Mouse (Mus musculus) myocyte (in vitro differentiated cells): ENCODE measurements around the gene Crybb1.

Experiments
- CEBPB ChIP-seq: IDR thresholded peaks from 2 replicates; pipeline ENCODE4 v1.6.1; 2011; ENCODE audit warnings: mild to moderate bottlenecking, moderate library complexity; ENCODE audit not compliant: poor library complexity, insufficient read depth, severe bottlenecking
- E2F4 ChIP-seq: IDR thresholded peaks from one replicate; pipeline ENCODE4 v1.6.1; 2011; ENCODE audit warnings: mild to moderate bottlenecking, control low read depth, moderate library complexity; ENCODE audit not compliant: insufficient read depth
- MAX ChIP-seq: IDR thresholded peaks from one replicate; pipeline ENCODE4 v1.6.1; 2011; ENCODE audit warnings: low read depth, mild to moderate bottlenecking, control low read depth
- MYOG ChIP-seq, 3 experiments: IDR thresholded peaks; one replicate each; pipeline ENCODE4 v1.6.1; 2011; ENCODE audit warnings: control low read depth in 2 of 3, low read depth in 2 of 3, mild to moderate bottlenecking in 2 of 3; ENCODE audit not compliant: insufficient read length in 2 of 3, control insufficient read depth in 1 of 3, insufficient read depth in 1 of 3
- POLR2A ChIP-seq: IDR thresholded peaks from one replicate; pipeline ENCODE4 v1.6.1; 2011; ENCODE audit warnings: low read depth, mild to moderate bottlenecking, control low read depth, moderate library complexity; ENCODE audit not compliant: insufficient read length
- POLR2AphosphoS2 ChIP-seq: IDR thresholded peaks from one replicate; pipeline ENCODE4 v1.6.1; 2011; ENCODE audit warnings: low read depth, control low read depth; ENCODE audit not compliant: insufficient read length
- TCF3 ChIP-seq: IDR thresholded peaks from one replicate; pipeline ENCODE4 v1.6.1; 2011; ENCODE audit warnings: low read depth, control low read depth; ENCODE audit not compliant: insufficient read length

- TF ChIP-seq CEBPB (no peak), POLR2A (no peak), E2F4 (no peak), MYOG (IDR thresholded peaks at IDR 0.05; ENCODE audit: control insufficient read depth in 1 of 3, insufficient read depth in 1 of 3, insufficient read length in 2 of 3, low read depth in 2 of 3) (no peak), TCF3 (no peak), POLR2AphosphoS2 (no peak), MAX (no peak)
Observed at GRCm38 (mm10) chr5:112213331-112214240, 42.0 kb upstream of the Crybb1 start.
